Mouse (Mus musculus) hindbrain, embryonic 13.5 days (tissue): ENCODE measurements at regions not wholly inside any gene's neighbourhood (a gene's known extent, or its start where the extent isn't known, plus 50 kb on each side); places are given as distances from the start of the nearest gene placed in this dataset.

Experiments
- ATAC-seq: fragments of 200-750 bp; cut with Nextera tagmentation; 2 replicates; pipeline ENCODE4 v1.8.0; 2017; ENCODE audit warnings: moderate TSS enrichment; ENCODE audit not compliant: low FRiP score
- H3K27ac ChIP-seq: fragments of 300-500 bp; sonication (generic); 2 replicates; pipeline ENCODE4 v1.5.1; 2015; ENCODE audit warnings: inconsistent platforms, mild to moderate bottlenecking, moderate library complexity
- H3K27me3 ChIP-seq: fragments of 300-500 bp; sonication (generic); 2 replicates; pipeline ENCODE4 v1.6.1; 2015; ENCODE audit warnings: mild to moderate bottlenecking, inconsistent platforms
- H3K36me3 ChIP-seq: fragments of 300-500 bp; sonication (generic); 2 replicates; pipeline ENCODE4 v1.6.1; 2015; ENCODE audit warnings: mild to moderate bottlenecking, inconsistent platforms
- H3K4me1 ChIP-seq: fragments of 300-500 bp; sonication (generic); replicated peaks from 2 replicates; pipeline ENCODE4 v1.6.1; 2015; ENCODE audit warnings: inconsistent platforms
- H3K4me2 ChIP-seq: fragments of 300-500 bp; sonication (generic); 2 replicates; pipeline ENCODE4 v1.6.1; 2015; ENCODE audit warnings: inconsistent platforms, mild to moderate bottlenecking, moderate library complexity
- H3K4me3 ChIP-seq: fragments of 300-500 bp; sonication (generic); 2 replicates; pipeline ENCODE4 v1.5.1; 2015; ENCODE audit warnings: mild to moderate bottlenecking, inconsistent platforms
- H3K9ac ChIP-seq: fragments of 300-500 bp; sonication (generic); 2 replicates; pipeline ENCODE4 v1.6.1; 2015; ENCODE audit warnings: mild to moderate bottlenecking, inconsistent platforms
- H3K9me3 ChIP-seq: fragments of 300-500 bp; sonication (generic); 2 replicates; pipeline ENCODE4 v1.6.1; 2016; ENCODE audit warnings: inconsistent platforms
- WGBS: fragments of 180-500 bp; shearing (Covaris S2); methylation state at CpG from one replicate; pipeline ENCODE4 v1.1.7; 2015; 5-methylcytosine and 5-hydroxymethylcytosine counted together

- H3K4me2 ChIP-seq, result no peak overlapping the region
- no peaks in the 10 kb centered on the region for H3K36me3 ChIP-seq
- no peak overlapping the region for H3K27ac ChIP-seq
- no peak overlapping the region for H3K4me3 ChIP-seq
- no peak overlapping the region for H3K9ac ChIP-seq
- ATAC-seq, result no peak
- H3K27me3 ChIP-seq, result no peaks in the 10 kb centered on the region
- H3K4me1 ChIP-seq, result peaks cover 3% of the 10 kb centered on the region
- no peaks in the 10 kb centered on the region for H3K9me3 ChIP-seq
- 76% methylated on average over 5 of the region's 5 CpGs for WGBS
Measured at GRCm38 (mm10) chr10:117988076-117988475, 142.2 kb upstream of the Rap1b start.

DNA sequence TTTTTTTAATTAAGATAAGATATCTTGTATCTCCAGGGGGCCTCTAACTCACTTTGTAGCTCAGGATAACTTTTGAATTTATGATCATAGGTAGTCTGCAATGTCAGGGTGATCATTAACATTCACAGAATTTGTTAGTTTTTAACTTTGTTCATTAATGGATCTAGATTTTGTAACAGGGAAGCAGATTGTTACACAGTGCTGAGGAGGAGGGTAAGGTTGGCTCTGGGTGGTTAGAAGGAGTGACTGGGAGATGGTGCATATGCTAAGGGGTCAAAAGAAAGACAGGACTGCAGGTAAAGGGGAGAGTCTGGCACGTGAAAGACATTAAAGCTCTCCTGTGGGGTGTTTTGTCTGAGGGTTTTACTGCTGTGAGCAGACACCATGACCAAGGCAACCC is 145.3 kb upstream of the Rap1b start:
- peaks cover 14% of the 10 kb centered on the region for H3K4me1 ChIP-seq
- no peak overlapping the region for H3K9ac ChIP-seq
- H3K36me3 ChIP-seq, result no peaks in the 10 kb centered on the region
- no peak overlapping the region for H3K4me2 ChIP-seq
- H3K27me3 ChIP-seq, result 0 out of 2 replicates have a peak, but pooled peaks cover 4% of the 10 kb centered on the region
- no peak for ATAC-seq
- 89% methylated on average over 1 of the region's 1 CpGs for WGBS
- H3K27ac ChIP-seq, result no peak overlapping the region
- H3K4me3 ChIP-seq, result no peak overlapping the region
- H3K9me3 ChIP-seq, result no peaks in the 10 kb centered on the region

DNA sequence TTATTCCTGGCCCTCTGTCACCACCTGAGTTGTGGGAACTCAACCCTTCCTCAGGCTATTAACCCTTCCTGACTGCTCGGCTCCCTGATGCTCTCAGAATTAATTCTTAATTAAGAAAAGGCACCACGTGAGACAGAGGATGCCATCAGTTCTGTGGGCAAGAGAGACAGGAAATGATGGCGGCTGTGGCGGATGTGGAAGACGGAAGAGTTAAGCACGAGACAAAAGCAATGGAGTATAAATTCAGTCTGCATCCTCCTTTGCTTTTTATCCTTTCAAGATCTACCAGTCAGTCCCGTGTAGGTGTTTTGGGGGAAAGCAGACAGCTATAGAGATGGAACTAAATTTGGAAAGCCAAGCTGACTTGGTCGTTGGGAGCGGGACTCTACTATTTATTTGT is 146.5 kb upstream of the Rap1b start:
- Histone ChIP-seq H3K9ac (no peak overlapping the region), H3K27ac (no peak overlapping the region), H3K27me3 (0 out of 2 replicates have a peak, but pooled peaks cover 4% of the 10 kb centered on the region), H3K4me1 (peaks cover 14% of the 10 kb centered on the region), H3K36me3 (no peaks in the 10 kb centered on the region), H3K9me3 (no peaks in the 10 kb centered on the region), H3K4me2 (no peak overlapping the region), H3K4me3 (no peak overlapping the region)
- WGBS, result 82% methylated on average over 9 of the region's 9 CpGs
- no peak for ATAC-seq

DNA sequence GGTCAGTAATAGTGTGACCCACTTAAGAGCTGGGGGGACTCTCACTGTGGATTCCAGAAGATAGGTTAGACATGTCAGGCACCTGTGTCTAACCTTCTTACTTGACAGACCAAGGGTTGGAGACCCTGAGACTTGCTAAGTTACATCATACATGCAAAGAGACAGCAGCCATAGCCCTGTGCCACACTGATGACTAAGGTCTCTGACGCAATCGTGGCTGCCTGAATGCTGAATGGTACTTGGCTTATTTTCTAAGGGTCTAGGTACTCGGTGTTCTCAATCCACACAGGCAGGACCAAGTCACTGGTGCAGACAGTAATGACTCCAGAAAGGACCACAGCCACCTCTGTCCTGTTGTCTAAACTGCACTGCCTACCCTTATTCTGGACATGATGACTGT is 147.8 kb upstream of the Mdm1 start:
- H3K9me3 ChIP-seq, result no peaks in the 10 kb centered on the region
- no peak overlapping the region for H3K4me2 ChIP-seq
- no peak overlapping the region for H3K4me3 ChIP-seq
- no peak for ATAC-seq
- WGBS, result 91% methylated on average over 3 of the region's 3 CpGs
- H3K27me3 ChIP-seq, result 0 out of 2 replicates have a peak, but pooled peaks cover 4% of the 10 kb centered on the region
- peaks cover 14% of the 10 kb centered on the region for H3K4me1 ChIP-seq
- no peak overlapping the region for H3K9ac ChIP-seq
- no peaks in the 10 kb centered on the region for H3K36me3 ChIP-seq
- H3K27ac ChIP-seq, result no peak overlapping the region

DNA sequence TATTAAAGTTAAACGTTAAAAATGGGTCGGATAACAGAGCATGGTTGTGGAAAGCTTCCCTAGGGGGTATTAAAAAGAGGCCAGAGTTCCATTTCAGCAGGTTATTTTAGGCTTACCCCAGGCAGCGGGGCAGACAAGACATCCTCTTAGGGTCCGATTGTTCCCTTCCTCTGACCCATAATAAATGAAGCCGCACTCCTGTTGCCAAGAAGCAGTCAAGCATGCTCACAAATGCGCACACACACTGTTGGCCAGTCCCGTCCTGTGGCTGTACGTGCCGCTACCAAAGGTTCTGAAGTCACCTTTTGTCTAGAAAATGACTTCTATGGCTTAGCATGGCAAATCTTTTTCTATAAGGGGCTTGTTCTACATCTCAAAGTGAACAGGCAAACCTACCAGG is 146.8 kb upstream of the Mdm1 start:
- 22% methylated on average over 9 of the region's 9 CpGs for WGBS
- Histone ChIP-seq H3K27ac (peak overlapping the region; percentile 19; the same call in 1 of the 2 replicates), H3K4me2 (peak overlapping the region; percentile 25), H3K9me3 (no peaks in the 10 kb centered on the region), H3K4me3 (no peak overlapping the region), H3K9ac (no peak overlapping the region), H3K4me1 (peaks cover 14% of the 10 kb centered on the region), H3K36me3 (no peaks in the 10 kb centered on the region), H3K27me3 (0 out of 2 replicates have a peak, but pooled peaks cover 4% of the 10 kb centered on the region)
- no peak for ATAC-seq

GRCm38 (mm10) chr10:117997796-117998195 is 143.8 kb upstream of the Mdm1 start:
- 0 out of 2 replicates have a peak, but pooled peaks cover 4% of the 10 kb centered on the region for H3K27me3 ChIP-seq
- H3K9me3 ChIP-seq, result no peaks in the 10 kb centered on the region
- no peak overlapping the region for H3K9ac ChIP-seq
- WGBS, result 86% methylated on average over 5 of the region's 5 CpGs
- H3K27ac ChIP-seq, result no peak overlapping the region
- H3K4me3 ChIP-seq, result no peak overlapping the region
- ATAC-seq, result no peak
- H3K36me3 ChIP-seq, result no peaks in the 10 kb centered on the region
- no peak overlapping the region for H3K4me2 ChIP-seq
- H3K4me1 ChIP-seq, result peaks cover 14% of the 10 kb centered on the region

DNA sequence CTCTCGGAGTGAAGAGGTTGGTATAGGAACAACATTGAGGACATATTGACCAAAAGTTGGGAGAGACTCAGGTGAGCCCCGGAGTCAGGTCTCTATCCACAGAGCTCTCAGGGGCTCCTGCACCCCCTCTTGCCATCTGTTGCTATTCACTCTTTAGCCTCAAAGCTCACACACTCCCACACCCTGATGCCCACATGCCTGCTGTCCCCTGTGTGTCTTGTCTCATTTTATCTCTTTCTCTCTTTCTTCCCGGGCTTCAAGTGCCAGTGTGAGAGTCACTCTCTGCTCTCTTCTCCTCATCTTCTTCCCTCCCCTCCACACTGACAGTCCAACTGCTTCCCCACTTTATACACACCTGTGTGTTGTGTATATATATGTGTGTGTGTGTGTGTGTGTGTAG is 141.0 kb upstream of the Mdm1 start:
- H3K27me3 ChIP-seq, result no peaks in the 10 kb centered on the region
- H3K9ac ChIP-seq, result no peak overlapping the region
- no peaks in the 10 kb centered on the region for H3K9me3 ChIP-seq
- H3K4me2 ChIP-seq, result no peak overlapping the region
- H3K4me1 ChIP-seq, result peaks cover 17% of the 10 kb centered on the region
- no peak for ATAC-seq
- H3K4me3 ChIP-seq, result no peak overlapping the region
- 83% methylated on average over 3 of the region's 3 CpGs for WGBS
- H3K27ac ChIP-seq, result no peak overlapping the region
- H3K36me3 ChIP-seq, result no peaks in the 10 kb centered on the region

DNA sequence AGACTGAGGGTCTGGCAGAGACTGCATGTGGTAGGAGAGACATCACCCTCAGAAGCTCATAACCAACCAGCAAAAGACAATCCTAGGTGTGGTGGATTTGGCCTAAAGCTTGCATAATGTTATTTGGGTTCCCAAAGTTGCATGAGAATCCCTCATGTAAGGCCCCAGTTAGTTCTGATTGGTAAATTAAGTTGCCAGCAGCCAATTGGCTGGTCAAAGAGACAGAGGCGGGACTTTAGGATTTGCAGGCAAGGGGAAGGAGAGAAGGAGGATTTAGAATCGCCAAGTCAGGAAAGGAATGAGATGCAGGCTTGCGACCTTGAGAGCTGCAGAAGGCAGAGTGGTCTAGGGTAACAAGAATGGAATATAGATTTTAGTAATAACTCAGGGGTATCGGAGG is 140.1 kb upstream of the Mdm1 start:
- no peak overlapping the region for H3K4me3 ChIP-seq
- no peak overlapping the region for H3K9ac ChIP-seq
- no peaks in the 10 kb centered on the region for H3K36me3 ChIP-seq
- peaks cover 15% of the 10 kb centered on the region for H3K4me1 ChIP-seq
- no peak overlapping the region for H3K4me2 ChIP-seq
- H3K9me3 ChIP-seq, result no peaks in the 10 kb centered on the region
- ATAC-seq, result no peak
- WGBS, result 50% methylated on average over 4 of the region's 4 CpGs
- no peaks in the 10 kb centered on the region for H3K27me3 ChIP-seq
- H3K27ac ChIP-seq, result no peak overlapping the region

- Histone ChIP-seq H3K4me3 (no peak overlapping the region), H3K4me1 (peaks cover 15% of the 10 kb centered on the region), H3K36me3 (no peaks in the 10 kb centered on the region), H3K9ac (no peak overlapping the region), H3K27me3 (no peaks in the 10 kb centered on the region), H3K27ac (no peak overlapping the region), H3K4me2 (no peak overlapping the region), H3K9me3 (no peaks in the 10 kb centered on the region)
- ATAC-seq, result no peak
- WGBS, result 79% methylated on average over 7 of the region's 7 CpGs
Measured at GRCm38 (mm10) chr10:118001971-118002370, 139.6 kb upstream of the Mdm1 start.

GRCm38 (mm10) chr10:118002559-118002958 is 139.1 kb upstream of the Mdm1 start:
- no peaks in the 10 kb centered on the region for H3K36me3 ChIP-seq
- 84% methylated on average over 4 of the region's 4 CpGs for WGBS
- H3K4me1 ChIP-seq, result peaks cover 15% of the 10 kb centered on the region
- H3K4me2 ChIP-seq, result no peak overlapping the region
- no peaks in the 10 kb centered on the region for H3K27me3 ChIP-seq
- H3K9ac ChIP-seq, result no peak overlapping the region
- no peaks in the 10 kb centered on the region for H3K9me3 ChIP-seq
- H3K4me3 ChIP-seq, result no peak overlapping the region
- no peak overlapping the region for H3K27ac ChIP-seq
- no peak for ATAC-seq

DNA sequence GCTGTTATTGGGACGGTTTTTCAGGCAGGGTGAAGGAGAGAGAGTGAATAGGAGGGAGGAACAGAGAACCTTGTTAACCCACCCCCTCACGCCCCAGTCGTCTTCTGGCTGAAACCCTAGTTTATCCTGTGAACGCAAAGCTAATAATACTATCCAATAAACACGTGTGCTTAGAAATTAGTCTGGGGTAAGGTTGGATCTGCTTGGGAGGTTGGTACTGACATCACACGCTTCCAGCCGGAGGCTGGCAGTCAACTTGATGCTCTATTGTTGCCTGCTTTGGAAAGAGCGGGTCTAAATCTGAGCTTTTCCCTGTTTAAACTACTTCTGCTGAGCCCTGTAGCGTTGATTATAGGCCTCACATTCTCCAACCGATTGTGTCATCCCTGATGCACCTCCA is 138.4 kb upstream of the Mdm1 start:
- Histone ChIP-seq H3K4me3 (no peak overlapping the region), H3K4me2 (no peak overlapping the region), H3K4me1 (peaks cover 18% of the 10 kb centered on the region), H3K9ac (no peak overlapping the region), H3K27me3 (no peaks in the 10 kb centered on the region), H3K9me3 (no peaks in the 10 kb centered on the region), H3K27ac (peak overlapping the region; percentile 30; the same call in 1 of the 2 replicates), H3K36me3 (no peaks in the 10 kb centered on the region)
- WGBS, result 90% methylated on average over 10 of the region's 10 CpGs
- no peak for ATAC-seq

GRCm38 (mm10) chr10:118003739-118004361 is 137.8 kb upstream of the Mdm1 start:
- ATAC-seq, result no peak
- H3K36me3 ChIP-seq, result no peaks in the 10 kb centered on the region
- WGBS, result 30% methylated on average over 16 of the region's 16 CpGs
- H3K27ac ChIP-seq, result peak overlapping the region; percentile 58
- H3K4me1 ChIP-seq, result peaks cover 18% of the 10 kb centered on the region
- H3K4me2 ChIP-seq, result no peak overlapping the region
- no peak overlapping the region for H3K4me3 ChIP-seq
- H3K9ac ChIP-seq, result no peak overlapping the region
- H3K9me3 ChIP-seq, result no peaks in the 10 kb centered on the region
- no peaks in the 10 kb centered on the region for H3K27me3 ChIP-seq

- 65% methylated on average over 8 of the region's 8 CpGs for WGBS
- peaks cover 18% of the 10 kb centered on the region for H3K4me1 ChIP-seq
- no peak overlapping the region for H3K9ac ChIP-seq
- no peaks in the 10 kb centered on the region for H3K27me3 ChIP-seq
- peak overlapping the region; percentile 58 for H3K27ac ChIP-seq
- no peak overlapping the region for H3K4me3 ChIP-seq
- H3K9me3 ChIP-seq, result peaks cover 6% of the 10 kb centered on the region; the same call in 1 of the 2 replicates
- H3K4me2 ChIP-seq, result no peak overlapping the region
- H3K36me3 ChIP-seq, result no peaks in the 10 kb centered on the region
- ATAC-seq, result no peak
Measured at GRCm38 (mm10) chr10:118004362-118004958, 137.2 kb upstream of the Mdm1 start.
